Mouse (Mus musculus): ENCODE measurements around the gene Usb1.

The Usb1 gene

GRCm38 (mm10) chr8:95326822-95327221 is 5.3 kb upstream of the Usb1 start:
- TF ChIP-seq GATA4 (IDR thresholded peaks at IDR 0.05; ENCODE audit: insufficient replicate concordance, low read length), result no peak

DNA sequence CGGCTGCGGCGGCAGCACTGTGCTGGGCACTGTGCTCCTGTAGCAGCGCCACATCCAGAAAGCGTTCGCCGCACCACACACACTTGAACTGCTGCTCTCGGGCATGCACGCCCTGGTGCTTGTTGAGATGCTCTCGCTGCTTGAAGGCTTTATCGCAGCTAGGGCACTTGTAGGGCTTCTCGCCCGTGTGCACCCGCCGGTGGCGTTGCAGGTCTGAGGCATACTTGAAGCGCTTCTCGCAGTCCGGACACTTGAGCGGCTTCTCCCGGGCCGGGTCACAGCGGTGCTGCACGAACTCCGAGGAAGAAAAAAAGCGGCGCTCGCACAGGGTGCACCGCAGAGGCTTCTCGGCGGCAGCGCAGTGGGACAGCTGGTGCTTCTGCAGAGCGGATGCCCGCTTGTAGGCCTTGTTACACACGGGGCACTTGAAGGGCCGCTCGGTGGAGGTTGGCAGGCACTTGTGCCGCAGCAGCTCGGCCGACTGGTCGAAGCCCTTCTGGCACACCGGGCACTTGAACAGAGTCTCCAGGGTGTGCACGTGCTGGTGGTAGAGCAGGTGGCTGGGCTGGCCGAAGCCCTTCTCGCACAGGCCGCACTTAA is 4.1 kb upstream of the Usb1 start:
- TF ChIP-seq GATA4 (IDR thresholded peaks at IDR 0.05; ENCODE audit: insufficient replicate concordance, low read length), result no peak

DNA sequence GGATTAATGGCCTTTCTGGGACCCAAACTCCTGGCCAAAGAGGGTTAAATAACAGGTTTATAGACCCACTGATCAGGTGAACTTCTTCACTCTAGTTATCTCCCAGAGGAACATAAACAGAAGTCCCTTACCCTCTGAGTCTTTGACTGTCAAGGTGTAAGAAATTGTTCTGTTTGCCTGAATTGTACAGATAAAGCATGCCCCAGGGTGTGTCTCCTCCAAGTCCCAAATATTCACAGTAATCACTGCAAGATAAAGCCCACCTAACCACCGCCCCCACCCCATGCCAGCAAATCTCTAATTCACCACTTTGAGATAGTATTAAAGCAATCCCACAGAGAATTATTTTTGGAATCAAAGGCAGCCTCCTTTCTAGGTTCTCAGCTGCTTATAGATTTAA is 1.7 kb upstream of the Usb1 start:
- no peak for TF ChIP-seq GATA4 (IDR thresholded peaks at IDR 0.05; ENCODE audit: insufficient replicate concordance, low read length)

GRCm38 (mm10) chr8:95331156-95331719 is 846 bp upstream of the Usb1 start:
- TF ChIP-seq GATA4 (IDR thresholded peaks at IDR 0.05; ENCODE audit: insufficient replicate concordance, low read length), result no peak

- no peak for TF ChIP-seq GATA4 (IDR thresholded peaks at IDR 0.05; ENCODE audit: insufficient replicate concordance, low read length)
Observed at GRCm38 (mm10) chr8:95332437-95333199, 534 bp downstream of the Usb1 start.

- TF ChIP-seq GATA4 (IDR thresholded peaks at IDR 0.05; ENCODE audit: insufficient replicate concordance, low read length), result no peak
Observed at GRCm38 (mm10) chr8:95335706-95336105, 3.6 kb downstream of the Usb1 start.

- no peak for TF ChIP-seq GATA4 (IDR thresholded peaks at IDR 0.05; ENCODE audit: insufficient replicate concordance, low read length)
Observed at GRCm38 (mm10) chr8:95336363-95336762, 4.3 kb downstream of the Usb1 start.

- TF ChIP-seq GATA4 (IDR thresholded peaks at IDR 0.05; ENCODE audit: insufficient replicate concordance, low read length), result no peak
Observed at GRCm38 (mm10) chr8:95341721-95342120, 9.6 kb downstream of the Usb1 start.

DNA sequence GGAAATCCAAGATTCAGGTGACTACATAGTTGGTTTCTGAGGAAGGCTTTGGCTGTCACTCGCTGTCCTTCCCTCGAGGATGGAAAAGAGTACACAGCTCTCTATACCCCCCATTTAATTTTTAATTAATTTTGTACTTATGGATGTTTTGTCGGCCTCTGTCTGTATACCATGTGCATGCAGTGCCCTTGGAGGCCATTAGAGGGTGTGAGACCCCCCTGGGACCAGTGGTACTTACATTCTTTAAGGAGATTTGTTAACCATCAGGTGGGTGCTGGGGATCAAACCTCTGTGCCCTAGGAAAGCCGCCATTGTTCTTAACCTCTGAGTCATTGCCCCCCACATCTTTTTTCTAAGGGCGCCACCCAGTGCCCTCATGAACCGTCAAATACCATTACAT is 12.6 kb downstream of the Usb1 start:
- no peak for TF ChIP-seq GATA4 (IDR thresholded peaks at IDR 0.05; ENCODE audit: insufficient replicate concordance, low read length)

- TF ChIP-seq GATA4 (IDR thresholded peaks at IDR 0.05; ENCODE audit: insufficient replicate concordance, low read length), result no peak
Observed at GRCm38 (mm10) chr8:95346643-95347545, 14.8 kb downstream of the Usb1 start.

- no peak for TF ChIP-seq GATA4 (IDR thresholded peaks at IDR 0.05; ENCODE audit: insufficient replicate concordance, low read length)
Observed at GRCm38 (mm10) chr8:95348356-95348755, 16.3 kb downstream of the Usb1 start.

DNA sequence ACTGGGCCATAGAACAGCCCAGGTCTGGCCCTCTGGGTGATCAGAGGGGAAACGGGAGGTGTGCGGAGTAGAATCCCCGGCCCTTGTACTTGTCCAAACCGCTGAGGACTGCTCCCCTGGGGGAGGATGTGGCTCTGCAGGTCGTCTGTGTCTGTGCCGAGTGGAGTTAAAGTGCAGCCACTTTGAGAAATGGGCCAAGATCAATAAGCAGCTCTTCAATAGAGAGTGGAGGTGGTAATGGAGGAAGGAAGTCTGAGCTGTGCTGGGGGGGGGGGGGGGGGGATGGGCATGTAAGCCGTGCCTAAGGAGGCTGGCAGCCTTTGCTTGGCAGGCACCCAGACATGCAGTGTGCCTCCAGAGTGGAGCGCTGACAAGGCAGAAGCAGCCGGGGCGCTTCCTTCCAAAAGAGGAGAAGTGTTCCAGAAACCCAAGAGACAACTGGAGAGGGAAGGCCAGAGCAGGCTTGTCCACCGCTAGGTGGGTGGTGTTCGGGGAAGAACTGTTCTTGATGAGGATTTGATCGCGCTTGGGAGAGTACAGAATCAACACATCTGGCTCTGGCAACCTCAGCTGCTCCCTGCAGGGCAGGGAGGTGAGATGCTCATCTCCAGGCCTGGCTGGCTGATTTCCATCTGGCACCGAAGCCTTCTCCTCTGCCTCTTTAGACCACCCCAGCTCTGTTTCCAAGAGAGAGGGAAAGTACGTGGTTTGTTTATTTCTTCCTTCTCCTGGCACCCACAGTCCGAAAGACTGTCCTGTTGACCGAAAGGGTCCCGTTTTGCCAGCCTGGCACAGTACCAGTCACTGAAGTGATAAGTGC is 16.9 kb downstream of the Usb1 start:
- no peak for TF ChIP-seq GATA4 (IDR thresholded peaks at IDR 0.05; ENCODE audit: insufficient replicate concordance, low read length)

DNA sequence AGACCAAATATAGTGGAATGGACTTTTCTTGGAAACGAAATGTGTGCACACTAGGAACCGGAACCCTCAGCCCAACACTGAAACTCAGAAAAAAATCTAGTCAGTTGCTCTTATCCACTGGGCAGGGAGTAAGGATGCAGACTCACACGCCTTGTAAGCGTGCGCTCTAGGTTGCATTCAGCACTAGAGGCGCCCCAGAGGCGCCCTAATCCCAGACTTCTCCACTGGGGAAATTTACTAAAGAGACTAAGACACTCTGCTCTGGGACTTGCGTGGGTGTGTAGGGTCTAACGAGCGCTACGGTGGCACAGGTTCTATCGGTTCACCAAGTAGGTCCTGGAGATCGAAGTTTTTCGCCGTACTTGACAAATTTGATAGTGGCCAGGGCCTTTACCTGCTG is 19.4 kb downstream of the Usb1 start:
- TF ChIP-seq GATA4 (IDR thresholded peaks at IDR 0.05; ENCODE audit: insufficient replicate concordance, low read length), result no peak

GRCm38 (mm10) chr8:95352151-95352870 is 20.2 kb downstream of the Usb1 start, which contains the start of gene Mmp15:
TSS of gene Mmp15 (plus strand) at chr8:95352268.
- no peak for TF ChIP-seq GATA4 (IDR thresholded peaks at IDR 0.05; ENCODE audit: insufficient replicate concordance, low read length)

All from liver, adult (tissue).